Mouse (Mus musculus) testis, adult 2 months (tissue): ENCODE measurements around the gene Oxnad1.
A peak's percentile ranks its signal among the peaks of the same experiment; 100 is the strongest.

Experiments used
- CTCF ChIP-seq: fragments of 200-500 bp; IDR thresholded peaks from 2 replicates; pipeline ENCODE4 v1.5.1; 2012; ENCODE audit warnings: low read depth, mild to moderate bottlenecking, inconsistent platforms, low read length, moderate library complexity; ENCODE audit not compliant: control insufficient read depth, insufficient read depth, insufficient replicate concordance
- POLR2A ChIP-seq: fragments of 200-500 bp; IDR thresholded peaks from 2 replicates; pipeline ENCODE4 v1.6.1; 2012; ENCODE audit warnings: low read depth, mild to moderate bottlenecking, inconsistent platforms, low read length, moderate library complexity; ENCODE audit not compliant: control insufficient read depth

DNA sequence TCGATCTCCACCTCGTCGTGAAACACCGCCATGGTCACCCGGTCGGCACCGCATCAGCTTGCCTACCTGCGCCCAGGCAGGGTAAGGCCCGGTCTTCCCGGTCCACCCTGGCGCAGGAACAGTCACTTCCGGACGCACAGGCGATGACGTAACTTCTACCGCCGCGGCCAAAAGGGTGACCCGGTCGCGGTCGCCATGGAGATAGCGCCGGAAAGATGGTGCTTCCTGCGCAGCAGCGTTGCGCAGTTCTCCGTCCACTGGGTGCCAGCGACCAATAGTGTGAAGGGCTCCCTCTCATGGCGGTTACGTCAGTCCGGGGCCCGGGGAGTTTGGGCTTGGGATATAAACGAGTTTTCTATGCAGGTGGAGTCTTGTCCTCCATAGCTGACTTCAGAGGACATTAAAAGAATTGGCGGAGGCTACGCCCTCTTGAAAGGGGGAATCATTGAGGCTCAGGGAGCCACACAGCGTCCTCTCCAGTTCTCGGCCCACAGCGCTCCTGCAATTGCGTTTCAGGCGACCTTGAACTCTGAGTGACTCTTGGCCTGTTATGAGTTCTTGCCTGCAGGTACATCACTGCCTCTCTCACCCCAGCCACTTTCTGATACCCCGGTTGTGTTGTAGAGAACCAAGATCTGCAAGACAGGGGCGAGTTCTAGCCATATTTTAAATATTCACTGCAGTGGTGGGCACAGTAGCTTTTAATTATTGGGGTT lies 470 bp downstream of the Oxnad1 start, which contains the start of gene Dph3:
- no peak for TF ChIP-seq CTCF
- peak; percentile 88 for TF ChIP-seq POLR2A
